Mouse (Mus musculus) thymus, adult 2 months (tissue): ENCODE data around the gene Trim9. TPM values are rescaled to one million over a fixed set of nuclear protein-coding genes. Genes with fewer than 3 reads are reported as not detected.

Source experiments
- DNase-seq: peaks from one replicate; pipeline ENCODE4 v3.0.0; 2021
- H3K27ac ChIP-seq: fragments of 200-500 bp; 2 replicates; pipeline ENCODE4 v1.5.1; 2012; ENCODE audit warnings: low read length, control low read depth; ENCODE audit not compliant: control insufficient read depth, insufficient read depth
- H3K27me3 ChIP-seq: fragments of 200-500 bp; 2 replicates; pipeline ENCODE4 v1.6.1; 2012; ENCODE audit warnings: mild to moderate bottlenecking, low read length, moderate library complexity, mixed read lengths; ENCODE audit not compliant: control insufficient read depth, insufficient read depth
- H3K36me3 ChIP-seq: fragments of 200-500 bp; 2 replicates; pipeline ENCODE4 v1.6.1; 2012; ENCODE audit warnings: mild to moderate bottlenecking, low read length, moderate library complexity; ENCODE audit not compliant: control insufficient read depth, insufficient read depth
- H3K4me1 ChIP-seq: fragments of 200-500 bp; replicated peaks from 2 replicates; pipeline ENCODE4 v1.6.1; 2012; ENCODE audit warnings: low read length; ENCODE audit not compliant: control insufficient read depth, insufficient read depth
- H3K4me3 ChIP-seq: fragments of 200-500 bp; 2 replicates; pipeline ENCODE4 v1.5.1; 2012; ENCODE audit warnings: mild to moderate bottlenecking, low read length, control low read depth, moderate library complexity; ENCODE audit not compliant: control insufficient read depth, insufficient read depth
- CTCF ChIP-seq: fragments of 200-500 bp; IDR thresholded peaks from 2 replicates; pipeline ENCODE4 v1.5.1; 2012; ENCODE audit warnings: mild to moderate bottlenecking, control low read depth, low read length, moderate library complexity, borderline replicate concordance; ENCODE audit not compliant: control insufficient read depth, poor library complexity, insufficient read depth; ENCODE audit errors: extremely low read depth
- POLR2A ChIP-seq: fragments of 200-500 bp; IDR thresholded peaks from 2 replicates; pipeline ENCODE4 v1.6.1; 2012; ENCODE audit warnings: mild to moderate bottlenecking, low read length, control low read depth, moderate library complexity; ENCODE audit not compliant: control insufficient read depth, poor library complexity, insufficient read depth; ENCODE audit errors: extremely low read depth
- WGBS: fragments of 180-500 bp; shearing (Covaris S2); methylation state at CpG from one replicate; pipeline ENCODE4 v1.1.7; 2018; 5-methylcytosine and 5-hydroxymethylcytosine counted together
- polyA plus RNA-seq: library from polyadenylated mRNA; depleted of rRNA; stranded (reverse); fragments of >200 nt; gene quantifications from 2 replicates; pipeline ENCODE4 v1.2.3, GENCODE M21; 2012

The Trim9 gene
- polyA plus RNA-seq, 1 experiment, result 0.16 TPM

- no peaks in the 10 kb centered on the region for H3K36me3 ChIP-seq
- WGBS, result 78% methylated on average over 1 of the region's 1 CpGs
- no peak overlapping the region for H3K4me3 ChIP-seq
- no peaks in the 10 kb centered on the region for H3K4me1 ChIP-seq
- H3K27me3 ChIP-seq, result no peaks in the 10 kb centered on the region
- H3K27ac ChIP-seq, result no peak overlapping the region
- no peak for DNase-seq
- TF ChIP-seq POLR2A (no peak), CTCF (no peak)
These were observed 20.5 kb downstream of the Trim9 start for GRCm38 (mm10) chr12:70326956-70327355.

GRCm38 (mm10) chr12:70326393-70326792 lies 21.0 kb downstream of the Trim9 start:
- no peak overlapping the region for H3K4me3 ChIP-seq
- no peaks in the 10 kb centered on the region for H3K4me1 ChIP-seq
- no peak for DNase-seq
- 70% methylated on average over 2 of the region's 2 CpGs for WGBS
- H3K27ac ChIP-seq, result no peak overlapping the region
- no peaks in the 10 kb centered on the region for H3K27me3 ChIP-seq
- no peaks in the 10 kb centered on the region for H3K36me3 ChIP-seq
- no peak for TF ChIP-seq CTCF
- TF ChIP-seq POLR2A, result no peak

DNA sequence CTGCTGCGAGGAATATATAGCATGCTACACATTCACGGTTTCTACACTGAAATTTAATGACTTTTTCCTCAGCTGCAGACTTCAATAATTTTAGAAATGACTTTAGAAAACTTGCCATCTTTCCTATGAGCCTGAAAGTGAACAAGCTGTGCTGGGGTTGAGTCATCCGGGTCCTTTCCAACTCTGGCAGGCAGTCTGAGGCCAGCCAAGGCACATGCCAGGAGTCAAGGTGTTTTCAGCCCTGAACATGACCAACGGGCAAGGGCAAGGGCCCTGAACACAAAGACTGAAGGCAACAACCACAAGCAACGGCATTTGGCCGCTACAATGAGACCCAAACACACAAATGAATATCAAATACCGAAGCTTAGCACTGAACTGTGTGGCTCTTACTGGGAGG lies 21.6 kb downstream of the Trim9 start:
- no peak for DNase-seq
- no peaks in the 10 kb centered on the region for H3K27me3 ChIP-seq
- H3K4me3 ChIP-seq, result no peak overlapping the region
- no peak for TF ChIP-seq CTCF
- TF ChIP-seq POLR2A, result no peak
- H3K36me3 ChIP-seq, result no peaks in the 10 kb centered on the region
- H3K27ac ChIP-seq, result no peak overlapping the region
- WGBS, result 93% methylated on average over 7 of the region's 7 CpGs
- H3K4me1 ChIP-seq, result no peaks in the 10 kb centered on the region

DNA sequence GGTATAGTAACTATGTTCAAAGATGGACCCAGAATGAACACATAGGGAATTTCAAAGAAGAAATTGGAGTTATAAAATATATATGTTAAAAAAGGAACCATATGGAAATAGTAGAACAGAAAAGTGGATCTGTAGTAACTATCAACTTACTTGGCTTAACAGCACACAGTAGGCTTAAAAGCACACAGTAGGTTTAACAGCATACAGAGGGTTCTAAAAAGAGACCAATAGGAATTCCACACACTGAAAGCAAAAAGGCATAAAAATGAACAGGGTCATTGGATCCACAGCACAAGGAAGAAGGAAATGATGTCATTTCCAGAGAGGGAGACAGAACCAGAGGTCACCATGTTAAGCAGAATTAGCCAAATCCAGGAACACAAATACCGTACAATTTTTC lies 24.6 kb downstream of the Trim9 start:
- H3K4me1 ChIP-seq, result no peaks in the 10 kb centered on the region
- H3K4me3 ChIP-seq, result no peak overlapping the region
- H3K27ac ChIP-seq, result no peak overlapping the region
- H3K27me3 ChIP-seq, result no peaks in the 10 kb centered on the region
- WGBS, result 45% methylated on average over 1 of the region's 1 CpGs
- no peak for DNase-seq
- TF ChIP-seq POLR2A (no peak), CTCF (no peak)
- no peaks in the 10 kb centered on the region for H3K36me3 ChIP-seq

- no peak for DNase-seq
- Histone ChIP-seq H3K27ac (no peak overlapping the region), H3K27me3 (no peaks in the 10 kb centered on the region), H3K4me1 (no peaks in the 10 kb centered on the region), H3K4me3 (no peak overlapping the region), H3K36me3 (no peaks in the 10 kb centered on the region)
- WGBS, result 93% methylated on average over 9 of the region's 9 CpGs
- TF ChIP-seq POLR2A (no peak), CTCF (no peak)
These were observed 31.3 kb downstream of the Trim9 start for GRCm38 (mm10) chr12:70316147-70316546.

GRCm38 (mm10) chr12:70307881-70308280 lies 39.5 kb downstream of the Trim9 start:
- Histone ChIP-seq H3K36me3 (no peaks in the 10 kb centered on the region), H3K27ac (no peak overlapping the region), H3K27me3 (no peaks in the 10 kb centered on the region), H3K4me3 (no peak overlapping the region), H3K4me1 (no peaks in the 10 kb centered on the region)
- DNase-seq, result no peak
- no peak for TF ChIP-seq POLR2A
- no peak for TF ChIP-seq CTCF
- 96% methylated on average over 7 of the region's 7 CpGs for WGBS

GRCm38 (mm10) chr12:70307062-70307461 lies 40.4 kb downstream of the Trim9 start:
- H3K36me3 ChIP-seq, result no peaks in the 10 kb centered on the region
- TF ChIP-seq POLR2A (no peak), CTCF (no peak)
- 87% methylated on average over 5 of the region's 5 CpGs for WGBS
- no peak for DNase-seq
- H3K27ac ChIP-seq, result no peak overlapping the region
- no peak overlapping the region for H3K4me3 ChIP-seq
- no peaks in the 10 kb centered on the region for H3K27me3 ChIP-seq
- H3K4me1 ChIP-seq, result no peaks in the 10 kb centered on the region
